Mouse (Mus musculus) heart, adult 2 months (tissue): ENCODE data around the gene Emp3. TPM values are rescaled to one million over a fixed set of nuclear protein-coding genes. Genes with fewer than 3 reads are reported as not detected.
"Not testable (repeated sequence)": the region's sequence is repeated elsewhere in the genome, so short reads cannot be mapped to it uniquely, and the experiment has no call there.

Experiments used
- DNase-seq, 2 experiments: peaks; one replicate each; pipeline ENCODE4 v3.0.0; 2021
- H3K27ac ChIP-seq: fragments of 200-600 bp; 2 replicates; pipeline ENCODE4 v1.8.1; 2022
- H3K27me3 ChIP-seq: fragments of 200-500 bp; 2 replicates; pipeline ENCODE4 v1.6.1; 2012; ENCODE audit warnings: mild to moderate bottlenecking, low read length, inconsistent platforms, mixed read lengths; ENCODE audit not compliant: control insufficient read depth, insufficient read depth
- H3K36me3 ChIP-seq: fragments of 200-500 bp; 2 replicates; pipeline ENCODE4 v1.6.1; 2012; ENCODE audit warnings: low read length, inconsistent platforms; ENCODE audit not compliant: control insufficient read depth, insufficient read depth
- H3K4me1 ChIP-seq: fragments of 200-500 bp; 2 replicates; pipeline ENCODE4 v1.6.1; 2011; ENCODE audit warnings: low read length; ENCODE audit not compliant: control insufficient read depth, insufficient read depth
- H3K4me3 ChIP-seq: fragments of 200-600 bp; 2 replicates; pipeline ENCODE4 v1.8.1; 2022
- H3K79me2 ChIP-seq: fragments of 200-500 bp; replicated peaks from 2 replicates; pipeline ENCODE4 v1.6.1; 2012; ENCODE audit warnings: mild to moderate bottlenecking, inconsistent platforms, low read length, moderate library complexity, mixed read lengths; ENCODE audit not compliant: control insufficient read depth, insufficient read depth
- H3K9ac ChIP-seq: fragments of 200-500 bp; 2 replicates; pipeline ENCODE4 v1.6.1; 2012; ENCODE audit warnings: low read depth, mild to moderate bottlenecking, control low read depth, inconsistent platforms, low read length, mixed read lengths
- CTCF ChIP-seq: fragments of 200-600 bp; IDR thresholded peaks from 2 replicates; pipeline ENCODE4 v1.8.1; 2022; ENCODE audit warnings: antibody characterized with exemption, mild to moderate bottlenecking, moderate library complexity
- EP300 ChIP-seq: fragments of 200-500 bp; IDR thresholded peaks from 2 replicates; pipeline ENCODE4 v1.6.1; 2011; ENCODE audit warnings: low read depth, low read length, control low read depth; ENCODE audit not compliant: insufficient read depth
- POLR2A ChIP-seq: fragments of 200-500 bp; IDR thresholded peaks from 2 replicates; pipeline ENCODE4 v1.6.1; 2011; ENCODE audit warnings: mild to moderate bottlenecking, low read depth, low read length, control low read depth; ENCODE audit not compliant: insufficient read depth
- WGBS: fragments of 180-500 bp; shearing (Covaris S2); methylation state at CpG from one replicate; pipeline ENCODE4 v1.1.7; 2018; 5-methylcytosine and 5-hydroxymethylcytosine counted together
- intact Hi-C: fragments of 180-260 bp; cut with DNase I; formaldehyde crosslinking; loops from one replicate; pipeline ENCODE4 v1.15.1; 2025
- long read RNA-seq: library from polyadenylated mRNA; stranded (forward); transcript quantifications from one replicate; pipeline ENCODE4 v2.0.0, GENCODE M21; 2021
- polyA plus RNA-seq: library from polyadenylated mRNA; depleted of rRNA; stranded (reverse); fragments of >200 nt; gene quantifications from 2 replicates; pipeline ENCODE4 v1.2.3, GENCODE M21; 2012; rRNA removed
- total RNA-seq, 2 experiments: library from RNA; stranded (reverse); gene quantifications; 2 replicates each; pipeline ENCODE4 v1.2.3; 2021

Emp3 gene
- total RNA-seq (10 to 100 TPM; 24.2 to 29.2 TPM), polyA plus RNA-seq (59.7 and 77.7 TPM in 2 replicates)
- long read RNA-seq, transcript Emp3-201 (5 exons, 736 nt), result major isoform, 17 of 17 reads
- long read RNA-seq, partial matches to known transcripts, result 0 of 17 reads
- long read RNA-seq, other reads (novel, unspliced or antisense), result 0 of 17 reads

DNA sequence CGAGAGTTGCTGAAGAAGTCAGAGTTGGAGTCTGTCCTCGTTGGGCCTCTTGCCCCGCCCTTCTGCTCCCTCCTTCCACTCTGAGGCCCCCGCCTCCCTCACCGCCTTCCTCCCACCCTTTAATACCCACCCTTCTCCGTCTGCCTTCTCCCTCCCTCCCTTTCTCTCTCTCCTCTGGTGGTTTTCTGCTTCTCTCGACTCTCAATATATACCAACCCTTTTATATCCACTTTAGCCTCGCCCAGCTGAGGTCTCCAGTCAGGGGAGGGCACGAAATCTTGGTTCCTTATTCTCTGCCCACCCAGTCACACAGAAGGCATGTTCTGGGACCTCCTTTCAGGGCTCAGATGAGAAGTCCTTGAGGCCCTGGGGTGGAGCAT is at the start of gene Emp3:
Gene Emp3, minus strand, starts transcription at position 163 of the 380 bp plus-strand sequence.
- H3K36me3 ChIP-seq, result no peaks in the 10 kb centered on the region
- H3K27me3 ChIP-seq, result no peaks in the 10 kb centered on the region
- peaks cover 16% of the 10 kb centered on the region for H3K4me1 ChIP-seq
- peak; percentile 72 to 80 for DNase-seq
- WGBS, result 27% methylated on average over 9 of the region's 9 CpGs
- TF ChIP-seq EP300, result no peak
- no peak; the same call in 1 of the 2 replicates for TF ChIP-seq POLR2A
- TF ChIP-seq CTCF, result no peak
- H3K79me2 ChIP-seq, result no peaks in the 10 kb centered on the region
- H3K27ac ChIP-seq, result peak within 1 kb of the TSS; percentile 94
- intact Hi-C loops, result loop anchor here (5.0 kb wide), 1 partner anchor 204 kb away; the partner anchor contains the start of genes Rpl18 and Sphk2
- H3K9ac ChIP-seq, result peak within 1 kb of the TSS; percentile 48
- H3K4me3 ChIP-seq, result peak within 1 kb of the TSS; percentile 45

DNA sequence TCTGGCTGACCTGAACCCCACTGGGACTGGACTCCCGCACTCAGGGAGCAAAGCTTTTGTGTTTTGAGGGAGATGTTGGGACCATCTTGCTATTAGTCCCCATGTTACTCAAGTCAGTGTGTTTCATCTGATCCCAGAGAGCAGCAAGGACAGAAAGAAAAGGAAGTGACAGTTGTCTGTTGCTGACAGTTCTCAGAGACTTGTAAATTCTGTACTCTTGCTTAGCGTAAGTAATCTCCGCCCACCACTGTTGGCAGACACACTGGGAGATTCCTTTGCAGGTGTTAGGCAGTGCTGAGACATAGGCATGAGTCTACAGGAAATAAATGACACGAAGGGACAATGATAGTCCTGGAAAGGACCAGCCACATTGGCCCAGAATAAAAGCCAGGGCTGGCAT is 35.4 kb upstream of the Emp3 start:
- Histone ChIP-seq H3K4me1 (no peaks in the 10 kb centered on the region), H3K27ac (no peak overlapping the region), H3K4me3 (no peak overlapping the region), H3K27me3 (no peaks in the 10 kb centered on the region), H3K79me2 (no peaks in the 10 kb centered on the region), H3K36me3 (no peaks in the 10 kb centered on the region), H3K9ac (no peak overlapping the region)
- intact Hi-C loops, result no loop called here
- WGBS, result 39% methylated on average over 4 of the region's 4 CpGs
- no peak for DNase-seq
- TF ChIP-seq EP300 (no peak), CTCF (no peak), POLR2A (no peak)

DNA sequence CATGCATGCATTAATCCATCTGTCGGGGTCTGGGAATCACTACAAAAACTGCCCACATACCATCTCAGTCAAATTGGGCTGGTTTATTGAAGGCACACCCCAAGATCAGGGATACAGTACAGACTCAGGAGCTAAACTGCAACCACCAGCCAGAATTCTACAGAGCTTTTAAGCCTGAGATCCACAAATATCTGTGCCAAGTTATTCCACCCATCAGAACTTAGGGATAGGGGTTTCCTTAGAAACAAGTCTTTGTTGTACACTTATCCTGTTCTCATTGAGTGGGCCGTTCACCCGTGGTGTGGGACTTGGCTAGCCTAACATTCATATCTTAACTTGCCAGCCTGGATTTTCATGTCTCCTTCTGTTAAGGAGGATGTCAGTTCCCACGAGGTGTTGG is 27.9 kb upstream of the Emp3 start:
- TF ChIP-seq EP300 (no peak), POLR2A (no peak), CTCF (no peak)
- H3K27ac ChIP-seq, result no peak overlapping the region
- H3K36me3 ChIP-seq, result no peaks in the 10 kb centered on the region
- no peaks in the 10 kb centered on the region for H3K79me2 ChIP-seq
- no peaks in the 10 kb centered on the region for H3K27me3 ChIP-seq
- H3K9ac ChIP-seq, result no peak overlapping the region
- no peak for DNase-seq
- WGBS, result 57% methylated on average over 4 of the region's 4 CpGs
- intact Hi-C loops, result no loop called here
- H3K4me3 ChIP-seq, result no peak overlapping the region
- no peaks in the 10 kb centered on the region for H3K4me1 ChIP-seq

DNA sequence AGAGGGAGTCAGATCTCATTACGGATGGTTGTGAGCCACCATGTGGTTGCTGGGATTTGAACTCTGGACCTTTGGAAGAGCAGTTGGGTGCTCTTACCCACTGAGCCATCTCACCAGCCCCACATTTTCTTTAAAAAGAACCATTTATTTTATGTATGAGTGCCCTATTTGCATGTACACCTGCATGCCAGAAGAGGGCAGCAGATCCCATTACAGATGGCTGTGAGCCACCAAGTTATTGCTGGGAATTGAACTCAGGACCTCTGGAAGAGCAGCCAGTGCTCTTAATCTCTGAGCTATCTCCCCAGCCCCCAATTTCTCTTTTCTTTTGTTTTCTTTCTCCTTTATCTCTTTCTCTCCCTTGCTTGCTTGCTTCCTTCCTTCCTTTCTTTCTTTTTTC is 22.1 kb upstream of the Emp3 start:
- intact Hi-C loops, result loop anchor here (1.0 kb wide), 1 partner anchor 66 kb away; no protein-coding TSS in a partner anchor
- WGBS, result 56% methylated on average over 1 of the region's 1 CpGs

DNA sequence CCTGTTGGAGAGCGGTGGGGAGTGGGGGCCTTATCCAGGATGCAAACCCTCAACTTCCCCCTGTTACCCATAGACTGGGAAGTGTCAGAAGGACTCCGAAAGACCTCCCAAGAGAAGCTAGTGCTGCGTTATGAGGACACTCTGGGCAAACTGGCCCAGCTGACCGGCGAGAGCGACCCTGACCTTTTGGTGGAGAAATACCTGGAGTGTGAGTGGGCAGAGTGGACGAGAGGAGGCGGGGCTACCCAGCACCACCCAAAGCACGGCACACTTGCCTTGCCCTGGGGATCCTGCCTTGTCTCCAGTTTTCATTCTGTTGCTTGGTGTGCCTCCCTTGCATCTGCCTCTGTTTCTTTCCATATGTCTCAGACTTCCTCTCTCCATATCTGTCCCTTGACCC is 20.8 kb upstream of the Emp3 start:
- 81% methylated on average over 9 of the region's 9 CpGs for WGBS
- Histone ChIP-seq H3K9ac (no peak overlapping the region), H3K27ac (no peak overlapping the region), H3K79me2 (no peaks in the 10 kb centered on the region), H3K36me3 (no peaks in the 10 kb centered on the region), H3K27me3 (no peaks in the 10 kb centered on the region), H3K4me3 (no peak overlapping the region), H3K4me1 (no peaks in the 10 kb centered on the region)
- intact Hi-C loops, result no loop called here
- TF ChIP-seq POLR2A (no peak), CTCF (no peak), EP300 (no peak)
- DNase-seq, result no peak

More for the DNA sequence above, 22.1 kb upstream of the Emp3 start:
- not testable (repeated sequence) for H3K27me3 ChIP-seq, H3K9ac ChIP-seq, H3K27ac ChIP-seq, H3K4me1 ChIP-seq, DNase-seq, H3K36me3 ChIP-seq, H3K79me2 ChIP-seq, H3K4me3 ChIP-seq
- peak; percentile 66 for TF ChIP-seq CTCF

DNA sequence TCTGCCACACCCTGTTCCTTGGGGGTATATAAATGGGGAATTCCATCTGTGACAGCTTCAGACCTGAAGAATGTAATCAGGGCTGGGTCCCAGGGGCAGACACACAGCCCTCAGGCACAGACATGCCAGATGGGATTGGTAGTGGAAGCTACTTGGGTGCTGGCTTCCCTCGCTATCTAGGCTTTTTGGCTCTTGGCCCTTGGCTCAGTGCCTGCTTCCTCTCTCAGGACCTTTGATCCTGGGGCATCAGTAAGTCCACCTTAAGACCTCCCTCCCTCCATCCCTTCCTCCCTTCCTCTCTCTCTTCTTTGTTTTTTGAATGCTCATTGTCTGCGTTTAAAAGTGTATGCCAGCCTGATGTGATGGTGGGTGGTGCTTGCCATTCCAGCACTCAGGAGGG is 18.6 kb upstream of the Emp3 start:
- TF ChIP-seq CTCF (no peak), POLR2A (no peak), EP300 (no peak)
- Histone ChIP-seq H3K36me3 (no peaks in the 10 kb centered on the region), H3K79me2 (no peaks in the 10 kb centered on the region), H3K4me1 (no peaks in the 10 kb centered on the region), H3K4me3 (no peak overlapping the region), H3K9ac (no peak overlapping the region), H3K27me3 (no peaks in the 10 kb centered on the region), H3K27ac (no peak overlapping the region)
- intact Hi-C loops, result loop anchor here (5.0 kb wide), 1 partner anchor 138 kb away; no protein-coding TSS in a partner anchor
- 24% methylated on average over 2 of the region's 2 CpGs for WGBS
- no peak for DNase-seq
